Mouse (Mus musculus) monocyte, adult 2 months (primary cell): ENCODE data around the gene Hdgf.
"Not testable (repeated sequence)": the region's sequence is repeated elsewhere in the genome, so short reads cannot be mapped to it uniquely, and the experiment has no call there.

Experiments used
- DNase-seq, 2 experiments: peaks; one replicate each; pipeline ENCODE4 v3.0.0; 2022; ENCODE audit warnings: low spot score in 2 of 2, low read depth in 1 of 2

Hdgf gene

DNA sequence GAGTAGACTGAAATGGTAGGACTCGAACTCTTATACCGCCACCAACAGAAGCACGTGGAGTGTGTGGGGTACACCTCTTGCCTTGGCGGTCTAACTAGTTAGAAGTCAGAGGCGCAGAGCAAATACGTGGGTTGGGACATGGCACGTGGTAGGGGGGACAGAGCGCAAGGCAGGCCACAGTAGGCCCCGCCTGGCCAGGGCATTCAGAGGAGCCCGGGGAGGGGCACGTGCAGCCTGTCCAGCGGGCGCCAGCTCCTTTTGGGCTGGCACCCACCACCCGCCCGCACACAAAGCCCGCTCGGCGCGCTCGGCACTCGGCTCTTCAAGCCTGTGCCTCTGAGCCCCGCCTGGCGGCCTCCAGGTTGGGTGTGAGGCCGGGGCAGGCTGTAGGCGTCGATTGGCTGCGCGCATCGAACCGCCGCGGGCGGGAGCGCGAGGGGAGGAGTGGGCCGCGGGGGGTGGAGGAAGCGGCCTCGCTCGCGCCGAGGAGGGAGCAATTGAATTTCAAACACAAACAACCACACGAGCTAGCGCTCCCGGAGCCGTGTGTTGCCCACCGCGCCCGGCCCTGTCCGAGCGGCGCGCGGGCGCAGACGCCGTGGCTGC is at the start of gene Hdgf:
Gene Hdgf, plus strand, starts transcription at position 442 of the 606 bp plus-strand sequence.
- peak; percentile 82 to 92 for DNase-seq

DNA sequence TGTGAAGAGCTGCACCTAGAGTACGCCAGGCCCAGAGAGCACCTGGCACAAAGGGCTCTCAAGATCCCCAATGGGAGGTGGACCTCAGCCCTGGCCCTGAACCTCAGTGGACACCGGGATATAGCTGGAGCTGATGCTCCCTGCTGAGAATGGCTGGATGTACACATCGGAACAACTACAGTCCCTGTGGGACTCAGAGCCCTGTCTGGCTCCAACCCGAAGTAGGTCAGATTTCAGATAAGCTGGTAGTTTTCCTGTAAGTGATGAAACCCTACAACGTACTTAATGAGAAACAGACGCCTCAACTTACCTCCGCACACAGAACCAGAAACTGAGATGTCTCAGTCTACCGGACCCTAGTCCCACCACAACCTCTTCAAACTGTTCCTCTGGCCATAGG is 48.5 kb upstream of the Hdgf start:
- no peak for DNase-seq

DNA sequence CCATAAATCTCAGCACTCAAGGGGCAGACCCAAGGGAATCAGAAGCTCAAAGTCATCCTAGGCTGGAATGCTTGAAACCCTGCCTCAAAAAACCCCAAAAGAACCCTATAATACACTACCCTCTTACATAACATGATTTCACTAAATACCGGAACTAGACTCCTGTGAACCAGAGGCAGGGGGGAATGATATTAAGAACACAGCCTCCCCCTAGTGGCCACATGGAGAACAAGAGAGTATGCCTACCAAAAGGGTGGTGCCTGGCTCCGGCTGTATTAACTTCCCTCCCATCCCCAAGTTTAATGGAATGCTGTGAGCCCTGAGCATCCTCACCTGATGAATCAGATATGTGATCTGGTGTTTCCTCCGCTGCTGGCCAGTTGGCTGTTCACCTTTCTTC is 46.3 kb upstream of the Hdgf start:
- peak in 1 of 2 experiments; percentile 10 for DNase-seq

GRCm38 (mm10) chr3:87864111-87864510 is 42.0 kb upstream of the Hdgf start:
- not testable (repeated sequence) for DNase-seq

DNA sequence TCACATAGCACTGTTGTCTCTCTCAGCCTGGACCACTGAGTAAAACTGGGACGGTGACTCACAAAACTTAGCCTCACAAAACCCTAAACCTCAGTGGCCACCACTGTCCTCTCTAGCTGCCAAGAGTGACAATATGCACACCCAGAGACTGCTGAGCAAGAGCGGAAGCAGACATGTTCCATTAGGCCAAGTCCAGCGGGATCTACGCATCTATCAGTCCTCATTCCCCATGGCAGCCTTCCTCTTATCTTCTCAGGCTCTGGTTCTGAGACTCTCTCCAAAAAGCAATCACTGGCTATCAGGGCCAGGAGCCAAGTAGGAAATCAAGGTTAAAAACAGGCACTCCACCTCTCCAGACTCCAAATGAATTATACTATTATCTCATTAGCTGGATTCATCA is 28.4 kb upstream of the Hdgf start:
- DNase-seq = no peak

DNA sequence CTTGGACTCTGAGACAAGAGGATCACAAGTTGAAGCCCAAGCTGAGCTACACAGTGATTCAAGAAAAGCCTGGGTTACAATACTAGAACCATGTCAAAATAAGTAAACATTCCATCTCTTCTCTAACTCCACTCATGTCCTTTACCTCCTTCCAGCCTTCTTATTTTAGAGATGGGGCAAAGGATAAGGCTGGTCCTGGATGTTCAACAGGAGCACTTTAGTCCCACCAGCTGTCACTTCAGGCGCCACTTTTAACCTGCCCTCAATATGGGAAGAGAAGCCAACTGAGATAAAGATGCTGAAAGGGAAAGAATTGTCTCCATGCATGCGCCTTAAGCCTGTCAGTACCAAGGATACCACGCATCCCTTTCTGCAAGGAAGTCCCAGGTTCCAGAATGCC is 21.8 kb upstream of the Hdgf start:
- DNase-seq = no peak

- no peak for DNase-seq
Observed at GRCm38 (mm10) chr3:87884708-87885251, 21.3 kb upstream of the Hdgf start.

DNA sequence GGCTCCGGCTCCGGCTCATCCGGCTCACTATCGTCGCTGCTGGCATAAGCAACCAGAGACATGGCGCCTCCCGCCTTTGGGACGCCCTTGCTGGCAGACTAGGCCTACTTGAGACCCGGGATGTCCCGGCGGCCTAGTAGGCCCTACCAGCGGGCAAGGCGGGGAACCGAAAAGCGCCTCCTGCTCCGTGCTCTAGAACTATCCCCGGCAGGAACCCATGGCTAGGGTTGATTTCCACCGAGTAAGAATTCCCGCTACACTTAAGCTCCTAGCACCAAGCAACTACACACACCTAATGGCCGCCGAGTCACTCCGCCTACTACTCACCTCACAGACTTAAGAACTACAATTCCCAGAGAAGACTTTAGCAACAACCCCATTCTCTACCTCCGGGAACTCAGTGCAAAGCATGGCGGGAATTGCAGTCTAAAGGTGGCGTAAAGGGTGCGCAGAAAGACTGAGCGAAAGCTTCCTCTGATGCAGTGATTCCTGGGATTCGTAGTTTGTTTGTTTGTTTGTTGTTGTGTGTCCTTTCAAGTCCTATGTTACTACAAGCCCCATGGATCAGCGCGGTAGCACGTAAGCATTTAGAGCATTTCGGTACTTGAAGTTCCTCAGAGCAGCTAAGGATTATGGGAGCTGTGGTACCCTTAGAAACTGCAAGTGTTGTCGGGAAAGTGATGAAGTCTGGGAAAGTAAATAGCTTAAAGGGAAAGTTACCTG is 20.7 kb upstream of the Hdgf start, which contains the start of gene Prcc:
Gene Prcc, minus strand, starts transcription at position 328 of the 723 bp plus-strand sequence.
- peak; percentile 84 to 89 for DNase-seq

DNA sequence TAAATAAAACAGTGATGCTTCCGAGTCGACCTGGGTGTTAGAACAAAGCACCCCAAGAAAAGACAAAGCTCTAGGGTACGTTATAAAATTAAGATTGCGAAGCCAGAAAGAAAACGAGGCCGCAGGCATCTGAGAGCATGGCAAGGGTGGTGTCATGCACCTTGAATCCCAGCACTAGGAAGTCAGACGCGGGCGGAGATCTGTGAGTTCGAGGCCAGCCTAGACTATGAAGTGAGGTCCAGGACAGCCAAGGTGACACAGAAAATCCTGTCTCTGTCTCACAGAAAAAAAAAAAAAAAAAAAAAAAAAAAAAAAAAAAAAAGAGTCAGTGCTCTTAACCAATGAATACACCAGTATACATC is 20.1 kb upstream of the Hdgf start:
- DNase-seq = no peak

DNA sequence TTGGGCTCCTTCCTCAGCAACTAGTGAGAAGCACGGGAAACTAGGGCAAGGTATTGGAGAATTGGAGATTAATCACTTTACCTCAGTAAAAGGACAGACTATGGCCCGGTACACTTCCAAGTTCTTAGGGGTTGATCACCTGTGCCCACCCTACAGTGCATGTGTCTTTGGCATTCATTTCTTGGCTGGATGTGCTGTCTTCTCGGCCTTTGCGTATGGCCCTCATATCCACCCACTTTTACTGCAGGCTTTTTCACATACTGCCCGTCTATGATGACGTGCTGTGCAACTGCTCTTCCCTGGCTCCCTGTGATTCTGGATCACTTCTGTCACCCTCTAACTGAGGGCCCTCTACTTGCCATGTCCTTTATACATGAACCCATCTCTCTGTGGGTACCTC is 19.7 kb upstream of the Hdgf start:
- no peak for DNase-seq

- DNase-seq = not testable (repeated sequence)
Observed at GRCm38 (mm10) chr3:87887400-87887799, 18.7 kb upstream of the Hdgf start.

DNA sequence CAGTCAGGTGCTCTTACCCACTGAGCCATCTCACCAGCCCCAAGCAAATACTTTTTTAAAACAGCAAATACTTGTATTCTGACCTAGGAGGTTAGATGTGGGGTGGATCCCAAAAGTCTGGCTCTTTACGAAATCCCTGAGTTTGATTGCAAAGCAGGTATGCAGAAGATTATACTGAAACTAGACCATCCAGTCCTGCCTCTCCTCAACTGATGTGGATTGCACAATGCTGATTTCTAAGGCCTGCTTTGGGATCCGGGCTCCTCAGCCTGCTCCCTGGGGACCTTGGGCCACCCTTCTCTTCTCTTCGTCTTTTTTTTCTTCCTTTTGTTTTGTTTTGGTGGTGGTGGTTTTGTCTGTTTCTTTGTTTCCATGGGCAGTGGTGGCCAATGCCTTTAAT is 14.6 kb upstream of the Hdgf start:
- DNase-seq = no peak

- no peak for DNase-seq
Observed at GRCm38 (mm10) chr3:87893367-87893905, 12.7 kb upstream of the Hdgf start.

DNA sequence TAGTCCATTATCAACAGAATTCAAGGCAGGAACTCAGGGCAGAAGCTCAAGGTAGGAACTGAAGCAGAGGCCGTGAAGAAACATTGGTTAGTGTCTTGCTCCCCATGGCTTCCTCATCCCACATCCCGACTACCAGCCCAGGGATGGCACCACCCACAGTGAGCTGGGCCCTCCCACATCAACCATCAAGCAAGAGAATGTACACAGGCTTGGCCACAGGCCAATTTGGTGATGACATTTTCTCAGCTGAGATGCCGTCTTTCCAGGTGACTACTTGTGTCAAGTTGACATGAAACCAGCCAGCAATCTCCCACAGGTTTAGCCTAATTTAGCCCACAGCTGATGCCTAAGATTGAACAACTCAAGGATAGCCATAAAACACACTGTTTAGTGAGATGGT is 6.9 kb upstream of the Hdgf start:
- no peak for DNase-seq

DNA sequence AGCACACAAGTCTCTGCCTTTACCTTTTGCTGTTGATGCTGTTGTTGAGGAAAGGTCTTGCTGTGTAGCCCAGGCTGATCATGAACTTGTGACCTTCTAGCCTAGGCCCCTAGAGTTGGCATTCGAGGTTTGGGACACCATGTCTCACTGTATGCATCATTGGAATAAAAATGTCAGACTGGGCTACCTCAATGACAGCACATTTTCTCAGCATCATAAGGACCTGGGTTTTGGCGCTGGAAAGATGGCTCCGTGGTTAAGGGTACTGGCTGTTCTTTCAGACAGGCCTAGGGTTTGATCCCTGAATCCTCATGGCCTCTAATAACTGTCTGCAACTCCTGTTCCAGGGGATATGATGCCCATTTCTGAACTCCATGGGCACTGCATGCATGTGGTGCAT is 6.3 kb upstream of the Hdgf start:
- no peak for DNase-seq

DNA sequence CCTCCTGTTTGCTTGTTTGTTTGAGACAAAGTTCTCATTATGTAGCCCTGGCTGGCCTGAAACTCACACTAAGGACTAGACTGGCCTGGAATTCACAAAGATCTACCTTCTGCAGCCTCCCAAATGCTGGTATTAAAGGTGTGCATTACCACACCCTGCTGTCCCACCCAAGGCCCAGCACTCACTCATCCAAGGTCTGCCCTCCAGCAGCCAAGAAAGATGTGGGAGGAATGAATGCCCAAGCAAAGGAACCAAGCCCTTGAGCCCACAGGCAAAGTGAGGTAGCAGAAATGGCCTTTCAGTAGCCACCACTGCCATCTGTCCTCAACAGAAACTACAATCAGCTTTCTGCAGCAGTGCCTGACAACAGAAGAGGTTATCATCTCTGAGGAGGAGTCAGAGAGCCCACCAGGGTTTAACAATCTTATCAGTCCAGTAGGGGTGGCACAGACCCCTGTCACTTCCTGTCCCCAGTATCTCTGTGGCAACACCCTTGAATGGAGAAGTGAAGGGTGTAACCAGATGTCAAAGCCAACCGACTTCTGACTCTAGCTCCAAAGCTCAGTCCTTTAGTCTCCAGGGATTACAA is 5.0 kb upstream of the Hdgf start:
- no peak for DNase-seq

DNA sequence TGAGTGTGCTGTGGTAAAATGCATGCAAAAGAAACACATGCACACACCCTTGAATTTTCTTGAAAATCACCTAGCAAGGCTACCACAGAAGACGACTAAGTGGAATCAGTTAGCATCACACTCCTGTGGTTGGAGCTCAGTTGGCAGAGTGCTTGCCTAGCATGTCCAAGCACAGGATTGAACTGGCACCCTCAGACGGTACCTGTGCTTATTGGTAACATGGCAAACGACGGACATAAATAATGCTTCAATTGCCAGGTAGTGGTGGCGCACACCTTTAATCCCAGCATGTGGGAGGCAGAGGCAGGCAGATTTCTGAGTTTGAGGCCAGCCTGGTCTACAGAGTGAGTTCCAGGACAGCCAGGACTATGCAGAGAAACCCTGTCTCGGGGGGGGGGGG is 4.2 kb upstream of the Hdgf start:
- DNase-seq = not testable (repeated sequence)

GRCm38 (mm10) chr3:87903821-87904220 is 2.3 kb upstream of the Hdgf start:
- DNase-seq = no peak

GRCm38 (mm10) chr3:87906601-87906980 is 470 bp downstream of the Hdgf start:
- DNase-seq = no peak

- no peak for DNase-seq
Observed at GRCm38 (mm10) chr3:87906981-87907857, 1.1 kb downstream of the Hdgf start.

GRCm38 (mm10) chr3:87907906-87908305 is 1.8 kb downstream of the Hdgf start:
- DNase-seq = no peak
